ENCODE assay signal across 16 mouse cellular contexts in genomic region chr2:109961174-109961573, GRCm38 (mm10).
"Had no signal": no experiment of that assay in that cellular context is flagged by ENCODE, and none has a peak within 500 bp of the region (broad histone marks: within the 10 kb centered on the region; RNA-seq: fewer than 3 reads in every experiment).

No protein-coding gene starts in this region.

- H3K4me2 ChIP-seq: limb, embryonic 12.5 days; liver, embryonic 11.5 days; liver, embryonic 15.5 days; neural tube, embryonic 12.5 days; stomach, embryonic 15.5 days had no signal

- H3K27ac ChIP-seq: kidney, postnatal 0 days; liver, embryonic 15.5 days; neural tube, embryonic 12.5 days; stomach, embryonic 15.5 days had no signal

- H3K9ac ChIP-seq: limb, embryonic 12.5 days; liver, embryonic 15.5 days; neural tube, embryonic 12.5 days; stomach, embryonic 15.5 days had no signal

- ATAC-seq: lung, postnatal 0 days had no signal

- H3K27me3 ChIP-seq: limb, embryonic 12.5 days; liver, embryonic 15.5 days; neural tube, embryonic 12.5 days; stomach, embryonic 15.5 days had no signal

- H3K4me3 ChIP-seq: limb, embryonic 12.5 days; liver, embryonic 15.5 days; neural tube, embryonic 12.5 days; stomach, embryonic 15.5 days had no signal

- H3K9me3 ChIP-seq: limb, embryonic 12.5 days; liver, embryonic 15.5 days; neural tube, embryonic 12.5 days; stomach, embryonic 15.5 days had no signal

- DNase-seq: kidney, adult 8-10 months; kidney, postnatal 36 days; layer of hippocampus, adult 9-11 months; layer of hippocampus, postnatal 36 days; lung, adult 2 months; lung, postnatal 36 days; right cerebral cortex, postnatal 14 days; thymus, adult 2 months; thymus, postnatal 25 days had no signal

- H3K36me3 ChIP-seq: limb, embryonic 12.5 days; liver, embryonic 15.5 days; neural tube, embryonic 12.5 days; stomach, embryonic 15.5 days had no signal
